Mouse (Mus musculus): Measurements from ENCODE around the gene Fam129a. TPM values are rescaled to one million over a fixed set of nuclear protein-coding genes. Genes with fewer than 3 reads are reported as not detected.
A peak's percentile ranks its signal among the peaks of the same experiment; 100 is the strongest.

Fam129a gene
- polyA plus RNA-seq, 1 experiment from 2014 or later = 9.1 TPM

DNA sequence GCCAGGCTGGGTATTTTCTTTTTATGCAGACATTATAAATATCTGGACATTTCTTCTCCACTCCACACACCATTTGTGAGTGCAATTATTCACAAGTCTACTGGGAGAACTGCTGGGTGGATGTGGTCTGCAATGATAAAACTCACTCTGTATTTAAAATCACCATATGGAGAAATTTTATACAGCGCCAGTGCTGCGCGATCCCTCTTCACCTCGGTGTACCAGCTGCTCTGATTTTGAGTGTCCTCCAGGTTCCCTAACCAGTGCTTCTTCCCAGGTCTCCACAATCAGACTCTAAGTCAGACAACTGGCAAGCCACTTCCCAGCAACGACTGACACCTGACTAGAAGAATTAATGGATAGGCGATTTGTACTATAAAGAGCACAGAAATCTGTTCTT lies 7.1 kb upstream of the Fam129a start:
- H3K4me3 ChIP-seq (replicated peaks) = no peak overlapping the region
- no peaks in the 10 kb centered on the region for H3K4me1 ChIP-seq (replicated peaks)
- ATAC-seq (ENCODE audit: insufficient read depth) = no peak
- no peaks in the 10 kb centered on the region for H3K36me3 ChIP-seq (replicated peaks)
- no peak overlapping the region for H3K4me2 ChIP-seq
- H3K9me3 ChIP-seq (replicated peaks) = no peaks in the 10 kb centered on the region
- H3K9ac ChIP-seq = no peak overlapping the region
- WGBS (ENCODE audit: insufficient replicate concordance) = 46% methylated on average over 6 of the region's 6 CpGs
- no peaks in the 10 kb centered on the region for H3K27me3 ChIP-seq
- no peak overlapping the region for H3K27ac ChIP-seq (replicated peaks)

DNA sequence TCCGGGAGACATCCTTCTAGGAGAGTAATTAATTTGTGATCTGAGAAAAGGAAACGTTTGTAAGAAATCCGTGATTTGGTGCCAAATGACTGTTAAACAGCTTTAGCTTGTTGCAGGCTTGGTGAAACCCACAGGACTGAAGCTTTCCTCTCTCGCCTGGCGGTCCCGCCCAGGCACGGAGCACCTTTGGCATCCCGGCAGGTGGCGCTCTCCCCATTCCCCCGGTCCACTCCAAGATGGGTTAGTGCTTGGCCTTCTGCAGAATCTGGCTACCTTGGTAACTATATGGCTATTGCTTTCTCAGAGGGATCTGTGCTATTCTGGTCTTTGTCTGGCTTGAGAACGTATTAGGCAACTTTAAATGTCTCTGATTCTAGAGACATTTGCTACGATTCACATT lies 6.6 kb upstream of the Fam129a start:
- Histone ChIP-seq H3K4me3 (replicated peaks) (no peak overlapping the region), H3K9me3 (replicated peaks) (no peaks in the 10 kb centered on the region), H3K4me1 (replicated peaks) (no peaks in the 10 kb centered on the region), H3K27ac (replicated peaks) (no peak overlapping the region), H3K36me3 (replicated peaks) (no peaks in the 10 kb centered on the region), H3K4me2 (no peak overlapping the region), H3K9ac (no peak overlapping the region), H3K27me3 (no peaks in the 10 kb centered on the region)
- WGBS (ENCODE audit: insufficient replicate concordance) = 11% methylated on average over 12 of the region's 12 CpGs
- ATAC-seq (ENCODE audit: insufficient read depth) = 0 out of 2 replicates have a peak, but pooled peaks have one; percentile 44

- Histone ChIP-seq H3K9me3 (replicated peaks) (no peaks in the 10 kb centered on the region), H3K4me3 (replicated peaks) (no peak overlapping the region), H3K4me2 (no peak overlapping the region), H3K9ac (no peak overlapping the region), H3K36me3 (replicated peaks) (no peaks in the 10 kb centered on the region), H3K4me1 (replicated peaks) (peaks cover 11% of the 10 kb centered on the region), H3K27ac (replicated peaks) (no peak overlapping the region), H3K27me3 (peaks cover 19% of the 10 kb centered on the region)
- 0 out of 2 replicates have a peak, but pooled peaks have one; percentile 25 for ATAC-seq (ENCODE audit: insufficient read depth)
- 55% methylated on average over 7 of the region's 7 CpGs for WGBS (ENCODE audit: insufficient replicate concordance)
These were observed 2.3 kb upstream of the Fam129a start for GRCm38 (mm10) chr1:151568682-151569081.

- Histone ChIP-seq H3K4me2 (peak overlapping the region; percentile 71), H3K9ac (peak overlapping the region; percentile 43), H3K27me3 (peaks cover 19% of the 10 kb centered on the region), H3K9me3 (replicated peaks) (no peaks in the 10 kb centered on the region), H3K36me3 (replicated peaks) (no peaks in the 10 kb centered on the region; the same call in 1 of the 2 replicates), H3K4me1 (replicated peaks) (peaks cover 11% of the 10 kb centered on the region), H3K27ac (replicated peaks) (peak overlapping the region; percentile 33; the same call in 1 of the 2 replicates), H3K4me3 (replicated peaks) (peak overlapping the region; percentile 58)
- ATAC-seq (ENCODE audit: insufficient read depth) = no peak
- WGBS (ENCODE audit: insufficient replicate concordance) = 6% methylated on average over 10 of the region's 10 CpGs
These were observed 1.0 kb downstream of the Fam129a start for GRCm38 (mm10) chr1:151571838-151572578.

GRCm38 (mm10) chr1:151572601-151573320 lies 1.8 kb downstream of the Fam129a start:
- Histone ChIP-seq H3K9me3 (replicated peaks) (no peaks in the 10 kb centered on the region), H3K4me2 (peak overlapping the region; percentile 29), H3K36me3 (replicated peaks) (no peaks in the 10 kb centered on the region; the same call in 1 of the 2 replicates), H3K27ac (replicated peaks) (no peak overlapping the region), H3K4me1 (replicated peaks) (peaks cover 11% of the 10 kb centered on the region), H3K9ac (no peak overlapping the region), H3K27me3 (peaks cover 19% of the 10 kb centered on the region), H3K4me3 (replicated peaks) (0 out of 2 replicates have a peak overlapping the region, but pooled peaks have one; percentile 58)
- 57% methylated on average over 7 of the region's 7 CpGs for WGBS (ENCODE audit: insufficient replicate concordance)
- ATAC-seq (ENCODE audit: insufficient read depth) = no peak

GRCm38 (mm10) chr1:151580200-151580982 lies 9.4 kb downstream of the Fam129a start:
- no peak for ATAC-seq (ENCODE audit: insufficient read depth)
- H3K4me1 ChIP-seq (replicated peaks) = no peaks in the 10 kb centered on the region
- no peaks in the 10 kb centered on the region for H3K9me3 ChIP-seq (replicated peaks)
- H3K36me3 ChIP-seq (replicated peaks) = no peaks in the 10 kb centered on the region; the same call in 1 of the 2 replicates
- no peaks in the 10 kb centered on the region for H3K27me3 ChIP-seq
- WGBS (ENCODE audit: insufficient replicate concordance) = 69% methylated on average over 8 of the region's 8 CpGs
- no peak overlapping the region for H3K27ac ChIP-seq (replicated peaks)
- no peak overlapping the region for H3K4me3 ChIP-seq (replicated peaks)
- no peak overlapping the region for H3K4me2 ChIP-seq
- H3K9ac ChIP-seq = no peak overlapping the region

DNA sequence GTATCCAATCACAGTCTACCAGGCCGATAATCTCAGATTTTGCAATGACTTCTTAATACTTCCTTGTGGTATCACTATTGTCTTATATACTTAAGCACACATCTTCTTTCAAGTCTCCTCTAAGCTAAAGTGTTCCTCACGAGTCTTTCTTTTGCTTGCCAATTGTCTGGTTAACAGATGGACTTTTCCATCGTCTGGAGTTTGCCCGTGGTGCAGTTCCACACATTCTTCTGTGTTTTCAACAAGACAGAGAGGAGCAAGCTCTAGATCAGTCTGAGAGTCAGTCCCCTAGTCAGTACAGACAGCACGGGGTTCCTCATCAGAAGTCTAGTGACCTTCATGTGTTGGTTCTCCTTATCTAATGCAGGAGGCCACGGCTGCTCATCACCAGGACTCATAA lies 10.5 kb downstream of the Fam129a start:
- no peaks in the 10 kb centered on the region for H3K9me3 ChIP-seq (replicated peaks)
- H3K4me3 ChIP-seq (replicated peaks) = no peak overlapping the region
- H3K4me2 ChIP-seq = no peak overlapping the region
- H3K27ac ChIP-seq (replicated peaks) = no peak overlapping the region
- H3K4me1 ChIP-seq (replicated peaks) = no peaks in the 10 kb centered on the region
- H3K27me3 ChIP-seq = no peaks in the 10 kb centered on the region
- no peaks in the 10 kb centered on the region; the same call in 1 of the 2 replicates for H3K36me3 ChIP-seq (replicated peaks)
- WGBS (ENCODE audit: insufficient replicate concordance) = 49% methylated on average over 6 of the region's 6 CpGs
- no peak overlapping the region for H3K9ac ChIP-seq
- no peak for ATAC-seq (ENCODE audit: insufficient read depth)

- Histone ChIP-seq H3K4me3 (replicated peaks) (no peak overlapping the region), H3K36me3 (replicated peaks) (no peaks in the 10 kb centered on the region), H3K4me1 (replicated peaks) (no peaks in the 10 kb centered on the region), H3K27ac (replicated peaks) (no peak overlapping the region), H3K4me2 (no peak overlapping the region), H3K9me3 (replicated peaks) (no peaks in the 10 kb centered on the region), H3K27me3 (no peaks in the 10 kb centered on the region), H3K9ac (no peak overlapping the region)
- 55% methylated on average over 4 of the region's 4 CpGs for WGBS (ENCODE audit: insufficient replicate concordance)
- no peak for ATAC-seq (ENCODE audit: insufficient read depth)
These were observed 11.0 kb downstream of the Fam129a start for GRCm38 (mm10) chr1:151581977-151582376.

DNA sequence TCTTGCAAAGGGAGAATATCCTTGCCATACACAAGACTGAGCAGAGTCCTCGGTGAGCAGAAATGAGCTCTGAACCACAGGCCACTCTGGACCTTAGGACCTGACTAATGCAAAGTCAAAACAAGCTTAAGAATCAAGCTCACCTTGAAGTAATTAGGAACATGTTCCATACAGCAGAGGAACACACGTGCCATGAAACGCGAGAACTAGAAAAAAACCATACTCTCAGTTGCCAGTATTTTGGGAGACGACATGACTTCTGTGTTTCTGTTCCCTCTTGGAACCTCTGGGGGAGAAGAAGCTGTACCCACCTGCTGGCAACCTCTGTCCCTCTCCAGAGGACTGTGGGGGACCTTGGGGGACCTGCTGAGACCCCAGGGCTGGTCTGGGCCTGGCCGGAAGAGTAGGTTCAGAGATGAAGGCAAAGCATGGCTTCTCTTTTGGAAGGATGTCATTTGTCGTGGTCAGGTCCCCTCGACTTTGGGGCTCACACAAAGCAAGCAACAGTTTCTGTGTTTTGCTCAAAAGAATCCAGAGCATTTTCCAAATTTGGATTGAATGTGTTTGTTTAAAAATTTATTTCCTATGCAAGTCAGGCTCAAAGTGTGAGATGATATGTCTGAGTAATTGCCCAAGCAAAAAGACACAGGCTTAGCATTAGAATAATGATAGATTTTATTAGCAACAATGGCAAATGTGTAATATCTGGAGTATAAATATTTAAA lies 12.6 kb downstream of the Fam129a start:
- no peak overlapping the region for H3K9ac ChIP-seq
- WGBS (ENCODE audit: insufficient replicate concordance) = 63% methylated on average over 8 of the region's 8 CpGs
- H3K4me1 ChIP-seq (replicated peaks) = no peaks in the 10 kb centered on the region
- H3K27ac ChIP-seq (replicated peaks) = no peak overlapping the region
- no peaks in the 10 kb centered on the region for H3K36me3 ChIP-seq (replicated peaks)
- no peaks in the 10 kb centered on the region for H3K27me3 ChIP-seq
- ATAC-seq (ENCODE audit: insufficient read depth) = no peak
- no peak overlapping the region for H3K4me2 ChIP-seq
- H3K9me3 ChIP-seq (replicated peaks) = no peaks in the 10 kb centered on the region
- H3K4me3 ChIP-seq (replicated peaks) = no peak overlapping the region

- no peak overlapping the region for H3K4me2 ChIP-seq
- no peaks in the 10 kb centered on the region for H3K27me3 ChIP-seq
- H3K4me1 ChIP-seq (replicated peaks) = no peaks in the 10 kb centered on the region
- WGBS (ENCODE audit: insufficient replicate concordance) = 37% methylated on average over 1 of the region's 1 CpGs
- H3K9ac ChIP-seq = no peak overlapping the region
- no peak overlapping the region for H3K4me3 ChIP-seq (replicated peaks)
- H3K36me3 ChIP-seq (replicated peaks) = no peaks in the 10 kb centered on the region
- no peak for ATAC-seq (ENCODE audit: insufficient read depth)
- H3K9me3 ChIP-seq (replicated peaks) = no peaks in the 10 kb centered on the region
- H3K27ac ChIP-seq (replicated peaks) = no peak overlapping the region
These were observed 13.1 kb downstream of the Fam129a start for GRCm38 (mm10) chr1:151584182-151584471.
